Mouse (Mus musculus) testis, adult 2 months (tissue): Measurements from ENCODE around the gene Efemp2.

ENCODE experiments used
- CTCF ChIP-seq: fragments of 200-500 bp; IDR thresholded peaks from 2 replicates; pipeline ENCODE4 v1.5.1; 2012; ENCODE audit warnings: low read depth, mild to moderate bottlenecking, inconsistent platforms, low read length, moderate library complexity; ENCODE audit not compliant: control insufficient read depth, insufficient read depth, insufficient replicate concordance
- POLR2A ChIP-seq: fragments of 200-500 bp; IDR thresholded peaks from 2 replicates; pipeline ENCODE4 v1.6.1; 2012; ENCODE audit warnings: low read depth, mild to moderate bottlenecking, inconsistent platforms, low read length, moderate library complexity; ENCODE audit not compliant: control insufficient read depth

- TF ChIP-seq POLR2A (no peak), CTCF (no peak)
These were observed 29.9 kb downstream of the Efemp2 start, which contains the start of gene 1700020D05Rik for GRCm38 (mm10) chr19:5503687-5504086.
